Mouse (Mus musculus) brain, adult 10 weeks (tissue): ENCODE results near the gene Aadacl2. TPM values are rescaled to one million over a fixed set of nuclear protein-coding genes. Genes with fewer than 3 reads are reported as not detected.

ENCODE experiments used
- polyA plus RNA-seq: library from polyadenylated mRNA; stranded (reverse); fragments of 350-450 nt; fragmentation: Illumina TruSeq; extraction: RNeasy Lipid Tissue Mini Kit (QIAGEN cat#74804); gene quantifications from one replicate; pipeline ENCODE4 v1.2.3, GENCODE M21; 2015; ENCODE audit warnings: low read depth, low replicate concordance

The Aadacl2 gene
- not detected for polyA plus RNA-seq

GRCm38 (mm10) chr3:60006443-60006842 lies at the start of gene Aadacl2:
TSS of gene Aadacl2 (plus strand) at chr3:60006743.

GRCm38 (mm10) chr3:60025417-60025816 lies 18.9 kb downstream of the Aadacl2 start, which contains the start of gene Aadac:
TSS of gene Aadac (plus strand) at chr3:60025717.

Other genes with a start within 250 kb of the Aadacl2 start
- not detected for gene Gm8298, start 145.7 kb upstream of the Aadacl2 start, polyA plus RNA-seq
- gene C130079G13Rik, start 81.5 kb upstream of the Aadacl2 start, polyA plus RNA-seq = not detected
- gene Aadac, start 19.0 kb downstream of the Aadacl2 start, polyA plus RNA-seq = not detected
- gene Sucnr1, start 75.1 kb downstream of the Aadacl2 start, polyA plus RNA-seq = not detected